Mouse (Mus musculus): ENCODE measurements around the gene Coq8a. TPM values are rescaled to one million over a fixed set of nuclear protein-coding genes. Genes with fewer than 3 reads are reported as not detected.

Coq8a gene
- polyA plus RNA-seq, 1 experiment: 51.2 TPM

DNA sequence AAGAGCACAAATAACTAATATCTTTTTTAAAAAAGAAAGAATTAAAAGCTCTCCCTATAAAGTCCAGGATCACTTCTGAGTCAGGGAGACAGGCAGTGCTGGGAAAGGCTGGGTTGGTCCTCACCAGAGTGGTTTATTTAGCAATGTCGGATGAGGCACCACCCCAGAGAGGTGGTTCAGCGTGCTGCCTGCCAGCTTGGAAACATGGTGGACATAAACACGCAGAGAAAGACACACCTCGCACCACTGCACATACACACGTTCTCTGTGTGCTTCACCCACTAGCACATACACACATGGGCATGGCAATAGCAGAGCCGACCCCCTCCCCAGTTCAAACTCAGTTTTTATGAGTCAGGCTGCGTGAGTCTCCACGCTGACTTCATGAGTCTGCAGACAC is 8.3 kb downstream of the Coq8a start:
- TF ChIP-seq POLR2A (IDR thresholded peaks at IDR 0.05; ENCODE audit: borderline replicate concordance, insufficient read depth, low read length): no peak
- Histone ChIP-seq H3K4me3 (replicated peaks; ENCODE audit: insufficient read depth, low read depth, low read length) (no peak overlapping the region), H3K4me1 (ENCODE audit: control insufficient read depth, insufficient read depth, low read length) (peaks cover 41% of the 10 kb centered on the region), H3K27me3 (ENCODE audit: control insufficient read depth, insufficient read depth, low read length) (no peaks in the 10 kb centered on the region), H3K27ac (ENCODE audit: insufficient read depth, low read length) (no peak overlapping the region)
- WGBS: 71% methylated on average over 8 of the region's 8 CpGs
- no peak for DNase-seq

DNA sequence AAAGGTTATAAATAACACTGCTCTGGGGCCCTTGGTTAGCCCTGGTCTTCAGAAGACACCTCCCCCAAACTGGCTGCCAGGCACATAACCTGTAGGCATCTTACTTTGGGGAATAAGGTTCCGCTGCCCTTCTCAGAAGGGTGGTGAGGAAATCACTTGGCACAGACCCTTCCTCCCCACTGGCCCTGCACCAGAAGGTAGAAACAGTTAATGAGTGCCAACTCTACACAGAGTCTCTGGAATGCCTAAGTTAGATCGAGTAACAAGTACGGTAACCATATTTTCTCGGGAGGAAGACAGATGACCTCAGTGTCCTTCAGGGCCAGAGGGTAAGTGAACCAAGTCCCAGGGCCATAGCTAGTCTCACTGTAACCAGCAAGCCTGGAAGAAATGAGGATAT is 10.5 kb downstream of the Coq8a start:
- TF ChIP-seq POLR2A (IDR thresholded peaks at IDR 0.05; ENCODE audit: borderline replicate concordance, insufficient read depth, low read length) (no peak), CTCF (IDR thresholded peaks at IDR 0.05; ENCODE audit: borderline replicate concordance, insufficient read depth, low read depth, low read length) (no peak)

DNA sequence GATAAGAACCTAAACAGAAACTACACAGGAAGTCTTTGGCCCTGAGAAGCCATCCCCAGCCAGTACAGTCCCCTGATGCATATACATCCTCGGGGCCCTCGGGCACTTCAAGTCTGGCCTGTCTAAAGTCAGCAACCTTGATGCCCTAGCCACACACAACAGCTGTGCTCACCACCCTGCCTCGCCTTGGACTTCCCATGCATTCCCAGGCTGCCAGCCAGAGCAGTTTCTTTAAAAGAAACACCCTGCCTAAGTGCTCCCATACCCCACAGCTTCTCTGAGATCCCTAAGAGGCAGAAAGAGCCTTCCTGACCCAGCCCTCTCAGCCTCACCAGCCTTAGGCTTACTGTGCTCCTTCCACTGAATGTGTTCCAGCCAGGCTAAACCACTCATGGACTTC is 13.0 kb downstream of the Coq8a start:
- Histone ChIP-seq H3K4me1 (ENCODE audit: control insufficient read depth, insufficient read depth, low read length) (peaks cover 23% of the 10 kb centered on the region), H3K27ac (ENCODE audit: insufficient read depth, low read length) (no peak overlapping the region), H3K27me3 (ENCODE audit: control insufficient read depth, insufficient read depth, low read length) (no peaks in the 10 kb centered on the region), H3K4me3 (replicated peaks; ENCODE audit: insufficient read depth, low read depth, low read length) (no peak overlapping the region)
- TF ChIP-seq POLR2A (IDR thresholded peaks at IDR 0.05; ENCODE audit: borderline replicate concordance, insufficient read depth, low read length) (no peak), CTCF (IDR thresholded peaks at IDR 0.05; ENCODE audit: borderline replicate concordance, insufficient read depth, low read depth, low read length) (no peak)
- WGBS: 70% methylated on average over 3 of the region's 3 CpGs
- DNase-seq: no peak

More for the DNA sequence above, 10.5 kb downstream of the Coq8a start:
- Histone ChIP-seq H3K4me3 (replicated peaks; ENCODE audit: insufficient read depth, low read depth, low read length) (no peak overlapping the region), H3K4me1 (ENCODE audit: control insufficient read depth, insufficient read depth, low read length) (peaks cover 33% of the 10 kb centered on the region), H3K27ac (ENCODE audit: insufficient read depth, low read length) (no peak overlapping the region), H3K27me3 (ENCODE audit: control insufficient read depth, insufficient read depth, low read length) (no peaks in the 10 kb centered on the region)
- no peak for DNase-seq
- 54% methylated on average over 4 of the region's 4 CpGs for WGBS

DNA sequence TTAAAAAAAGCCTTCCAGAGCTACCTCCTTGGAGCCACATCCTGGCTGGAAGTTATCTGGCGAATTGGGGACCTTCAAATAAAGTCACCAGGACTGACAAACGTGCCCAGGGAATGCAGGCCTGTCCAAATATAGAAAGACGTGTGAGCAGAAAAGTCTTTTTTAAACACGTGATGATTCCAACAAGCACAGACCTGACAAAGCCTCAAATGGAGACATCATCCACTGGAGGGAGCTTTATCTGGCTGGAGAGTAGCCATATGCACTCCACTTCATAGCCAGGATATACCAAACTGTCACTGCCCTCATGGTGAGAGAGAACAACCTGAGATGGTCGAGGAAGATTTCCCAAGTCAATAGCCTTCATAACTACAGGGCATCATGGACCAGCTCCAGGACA is 13.5 kb downstream of the Coq8a start:
- TF ChIP-seq CTCF (IDR thresholded peaks at IDR 0.05; ENCODE audit: borderline replicate concordance, insufficient read depth, low read depth, low read length) (no peak), POLR2A (IDR thresholded peaks at IDR 0.05; ENCODE audit: borderline replicate concordance, insufficient read depth, low read length) (no peak)
- DNase-seq: no peak
- no peaks in the 10 kb centered on the region for H3K27me3 ChIP-seq (ENCODE audit: control insufficient read depth, insufficient read depth, low read length)
- 27% methylated on average over 5 of the region's 5 CpGs for WGBS
- H3K4me1 ChIP-seq (ENCODE audit: control insufficient read depth, insufficient read depth, low read length): peaks cover 21% of the 10 kb centered on the region
- H3K4me3 ChIP-seq (replicated peaks; ENCODE audit: insufficient read depth, low read depth, low read length): no peak overlapping the region
- no peak overlapping the region for H3K27ac ChIP-seq (ENCODE audit: insufficient read depth, low read length)

- no peaks in the 10 kb centered on the region for H3K27me3 ChIP-seq (ENCODE audit: control insufficient read depth, insufficient read depth, low read length)
- DNase-seq: no peak
- 89% methylated on average over 7 of the region's 7 CpGs for WGBS
- peaks cover 22% of the 10 kb centered on the region for H3K4me1 ChIP-seq (ENCODE audit: control insufficient read depth, insufficient read depth, low read length)
- H3K4me3 ChIP-seq (replicated peaks; ENCODE audit: insufficient read depth, low read depth, low read length): no peak overlapping the region
- TF ChIP-seq CTCF (IDR thresholded peaks at IDR 0.05; ENCODE audit: borderline replicate concordance, insufficient read depth, low read depth, low read length): no peak
- TF ChIP-seq POLR2A (IDR thresholded peaks at IDR 0.05; ENCODE audit: borderline replicate concordance, insufficient read depth, low read length): no peak
- H3K27ac ChIP-seq (ENCODE audit: insufficient read depth, low read length): no peak overlapping the region
Measured at GRCm38 (mm10) chr1:180184768-180185167, 14.6 kb downstream of the Coq8a start.

DNA sequence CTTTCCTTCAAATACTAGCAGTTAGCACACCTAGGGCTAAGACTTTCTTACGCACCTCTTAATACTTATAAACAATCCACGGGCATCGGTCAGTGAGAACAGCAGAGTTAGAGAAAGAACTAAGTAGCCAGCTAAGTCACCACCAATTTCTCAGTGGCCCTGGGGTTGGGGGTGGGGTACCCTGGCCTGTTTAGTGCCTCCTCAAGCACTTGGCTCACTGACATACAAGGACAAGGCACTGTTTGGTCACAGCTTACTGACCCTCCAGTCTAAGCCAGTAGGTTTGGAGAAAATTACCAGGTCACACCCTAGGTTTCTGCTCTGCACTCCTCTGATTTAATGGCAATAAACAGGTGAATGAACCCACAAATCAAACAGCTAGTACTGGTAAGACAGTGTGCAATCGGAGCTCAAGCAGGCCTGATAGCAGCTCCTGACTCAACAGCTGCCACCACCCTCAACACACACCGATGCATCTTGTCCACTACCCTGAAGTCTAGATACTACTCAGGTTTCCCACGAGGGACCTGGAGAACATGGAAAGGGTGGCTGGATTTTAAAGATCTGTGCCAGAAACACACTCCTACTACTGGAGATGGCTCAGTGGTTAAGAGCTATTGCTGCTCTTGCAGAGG is 15.8 kb downstream of the Coq8a start:
- Histone ChIP-seq H3K27ac (ENCODE audit: insufficient read depth, low read length) (no peak overlapping the region), H3K4me3 (replicated peaks; ENCODE audit: insufficient read depth, low read depth, low read length) (no peak overlapping the region), H3K4me1 (ENCODE audit: control insufficient read depth, insufficient read depth, low read length) (peaks cover 29% of the 10 kb centered on the region), H3K27me3 (ENCODE audit: control insufficient read depth, insufficient read depth, low read length) (no peaks in the 10 kb centered on the region)
- TF ChIP-seq CTCF (IDR thresholded peaks at IDR 0.05; ENCODE audit: borderline replicate concordance, insufficient read depth, low read depth, low read length) (no peak), POLR2A (IDR thresholded peaks at IDR 0.05; ENCODE audit: borderline replicate concordance, insufficient read depth, low read length) (no peak)
- WGBS: 88% methylated on average over 6 of the region's 6 CpGs
- no peak for DNase-seq

- WGBS: 80% methylated on average over 3 of the region's 3 CpGs
- Histone ChIP-seq H3K27ac (ENCODE audit: insufficient read depth, low read length) (no peak overlapping the region), H3K4me1 (ENCODE audit: control insufficient read depth, insufficient read depth, low read length) (peaks cover 38% of the 10 kb centered on the region), H3K27me3 (ENCODE audit: control insufficient read depth, insufficient read depth, low read length) (no peaks in the 10 kb centered on the region), H3K4me3 (replicated peaks; ENCODE audit: insufficient read depth, low read depth, low read length) (no peak overlapping the region)
- DNase-seq: no peak
- TF ChIP-seq POLR2A (IDR thresholded peaks at IDR 0.05; ENCODE audit: borderline replicate concordance, insufficient read depth, low read length): no peak
- TF ChIP-seq CTCF (IDR thresholded peaks at IDR 0.05; ENCODE audit: borderline replicate concordance, insufficient read depth, low read depth, low read length): no peak
Measured at GRCm38 (mm10) chr1:180182731-180183130, 16.7 kb downstream of the Coq8a start.

- DNase-seq: no peak
- Histone ChIP-seq H3K27ac (ENCODE audit: insufficient read depth, low read length) (no peak overlapping the region), H3K4me3 (replicated peaks; ENCODE audit: insufficient read depth, low read depth, low read length) (no peak overlapping the region), H3K27me3 (ENCODE audit: control insufficient read depth, insufficient read depth, low read length) (no peaks in the 10 kb centered on the region), H3K4me1 (ENCODE audit: control insufficient read depth, insufficient read depth, low read length) (peaks cover 38% of the 10 kb centered on the region)
- WGBS: 89% methylated on average over 9 of the region's 9 CpGs
- TF ChIP-seq POLR2A (IDR thresholded peaks at IDR 0.05; ENCODE audit: borderline replicate concordance, insufficient read depth, low read length) (no peak), CTCF (IDR thresholded peaks at IDR 0.05; ENCODE audit: borderline replicate concordance, insufficient read depth, low read depth, low read length) (no peak)
Measured at GRCm38 (mm10) chr1:180181966-180182319, 17.5 kb downstream of the Coq8a start.
